Mouse (Mus musculus): ENCODE data around the gene Prmt2.

DNA sequence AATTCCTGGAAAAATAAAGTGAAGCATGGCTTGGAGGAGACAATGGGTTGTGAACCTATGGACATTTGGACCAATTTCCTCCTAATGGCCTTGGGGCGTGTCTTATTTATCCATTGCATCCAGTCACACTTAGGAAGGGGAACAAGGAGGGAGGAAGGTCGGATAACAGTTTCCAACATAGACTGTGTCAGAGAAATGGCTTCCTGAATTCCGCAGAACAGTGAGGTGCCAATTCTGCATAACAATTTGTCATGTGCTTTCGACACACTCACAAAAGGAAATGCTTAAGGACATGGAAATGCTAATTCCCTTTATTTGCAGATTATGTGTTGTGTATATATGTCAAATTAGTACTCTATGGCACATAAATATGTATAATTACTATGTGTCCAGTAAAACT, 52.4 kb downstream of the Prmt2 start:
- TF ChIP-seq GATA1 (IDR thresholded peaks at IDR 0.05; ENCODE audit: borderline replicate concordance, low read length) (no peak), FLI1 (IDR thresholded peaks at IDR 0.05; ENCODE audit: low read length) (no peak)
